Mouse (Mus musculus) olfactory bulb, adult 2 months (tissue): ENCODE data around the gene Gm11639.

ENCODE experiments used
- CTCF ChIP-seq: fragments of 200-500 bp; IDR thresholded peaks from 2 replicates; pipeline ENCODE4 v1.5.1; 2012; ENCODE audit warnings: low read depth, mild to moderate bottlenecking, low read length, moderate library complexity; ENCODE audit not compliant: insufficient read depth
- POLR2A ChIP-seq: fragments of 200-500 bp; IDR thresholded peaks from 2 replicates; pipeline ENCODE4 v1.6.1; 2012; ENCODE audit warnings: mild to moderate bottlenecking, low read depth, low read length, moderate library complexity; ENCODE audit not compliant: insufficient read depth

GRCm38 (mm10) chr11:105035081-105035480 lies 349.6 kb downstream of the Gm11639 start:
- TF ChIP-seq CTCF (no peak), POLR2A (no peak)
